Mouse (Mus musculus): ENCODE results near the gene Gm10964.

DNA sequence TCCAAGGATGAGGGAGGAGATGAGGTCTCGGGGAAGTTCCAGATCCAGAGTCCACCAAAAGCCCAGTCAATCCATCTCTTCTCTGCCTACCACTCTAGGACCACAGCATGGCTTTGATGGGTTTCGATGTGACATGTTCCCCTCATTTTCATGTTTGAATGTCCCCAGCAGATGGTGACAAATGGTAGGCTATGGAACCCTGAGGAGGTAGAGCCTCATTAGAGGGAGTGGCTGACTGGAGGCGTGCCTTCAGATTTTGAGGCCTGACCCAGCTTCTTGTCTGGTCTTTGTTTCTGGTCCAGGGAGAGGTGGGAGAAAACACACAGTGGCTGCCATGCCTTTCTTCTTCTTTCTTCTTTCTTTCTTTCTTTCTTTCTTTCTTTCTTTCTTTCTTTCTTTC, 48.7 kb upstream of the Gm10964 start:
- TF ChIP-seq CTCF (IDR thresholded peaks at IDR 0.05; ENCODE audit: low read depth) (peak; percentile 44), EP300 (IDR thresholded peaks at IDR 0.05; ENCODE audit: low read depth) (no peak)

Data from liver, postnatal 0 days (tissue).